Mouse (Mus musculus) forebrain, embryonic 11.5 days (tissue): ENCODE data around the gene Hivep2. TPM values are rescaled to one million over a fixed set of nuclear protein-coding genes. Genes with fewer than 3 reads are reported as not detected.

ENCODE experiments used
- ATAC-seq: fragments of 200-750 bp; cut with Nextera tagmentation; replicated peaks from 2 replicates; pipeline ENCODE4 v1.8.0; 2017; ENCODE audit warnings: moderate TSS enrichment; ENCODE audit not compliant: low FRiP score
- DNase-seq: peaks from one replicate; pipeline ENCODE4 v3.0.0-alpha.2; 2017; ENCODE audit warnings: low spot score
- H3K27ac ChIP-seq: fragments of 300-500 bp; sonication (generic); 2 replicates; pipeline ENCODE4 v1.5.1; 2014; ENCODE audit warnings: low read depth, low read length
- H3K27me3 ChIP-seq: fragments of 300-500 bp; sonication (generic); 2 replicates; pipeline ENCODE4 v1.6.1; 2014; ENCODE audit warnings: mild to moderate bottlenecking, low read length, mixed read lengths; ENCODE audit not compliant: control insufficient read depth, insufficient read depth
- H3K36me3 ChIP-seq: fragments of 300-500 bp; sonication (generic); 2 replicates; pipeline ENCODE4 v1.6.1; 2014; ENCODE audit warnings: mild to moderate bottlenecking, low read length, moderate library complexity, mixed read lengths; ENCODE audit not compliant: control insufficient read depth, insufficient read depth
- H3K4me1 ChIP-seq: fragments of 300-500 bp; sonication (generic); replicated peaks from 2 replicates; pipeline ENCODE4 v1.6.1; 2014; ENCODE audit warnings: low read length, mixed read lengths; ENCODE audit not compliant: control insufficient read depth, insufficient read depth
- H3K4me2 ChIP-seq: fragments of 300-500 bp; sonication (generic); 2 replicates; pipeline ENCODE4 v1.6.1; 2014; ENCODE audit warnings: low read depth, mild to moderate bottlenecking, low read length, moderate library complexity, mixed read lengths; ENCODE audit not compliant: severe bottlenecking
- H3K4me3 ChIP-seq: fragments of 300-500 bp; sonication (generic); 2 replicates; pipeline ENCODE4 v1.5.1; 2014; ENCODE audit warnings: low read depth, low read length
- H3K9ac ChIP-seq: fragments of 300-500 bp; sonication (generic); 2 replicates; pipeline ENCODE4 v1.6.1; 2014; ENCODE audit warnings: low read length
- H3K9me3 ChIP-seq: fragments of 300-500 bp; sonication (generic); 2 replicates; pipeline ENCODE4 v1.6.1; 2016; ENCODE audit warnings: low read length, mixed read lengths; ENCODE audit not compliant: control insufficient read depth
- WGBS: fragments of 180-500 bp; shearing (Covaris S2); extraction: QIAGEN DNeasy Blood & Tissue Kit; methylation state at CpG from one replicate; pipeline ENCODE4 v1.1.7; 2014; 5-methylcytosine and 5-hydroxymethylcytosine counted together
- polyA plus RNA-seq: library from polyadenylated mRNA; unstranded; fragments of >200 nt; fragmentation: Nextera tagmentation; extraction: Ambion mirVana; gene quantifications from 2 replicates; pipeline ENCODE4 v1.2.1, GENCODE M21; 2014

Hivep2 gene
- polyA plus RNA-seq, 1 experiment from 2014 or later: 4.7 TPM

GRCm38 (mm10) chr10:14054860-14055259 is 89.0 kb downstream of the Hivep2 start:
- no peaks in the 10 kb centered on the region for H3K9me3 ChIP-seq
- H3K4me2 ChIP-seq: no peak overlapping the region
- WGBS: 88% methylated on average over 4 of the region's 4 CpGs
- no peak overlapping the region for H3K9ac ChIP-seq
- H3K4me3 ChIP-seq: no peak overlapping the region
- H3K27ac ChIP-seq: 0 out of 2 replicates have a peak overlapping the region, but pooled peaks have one; percentile 12
- ATAC-seq (no peak), DNase-seq (no peak)
- no peaks in the 10 kb centered on the region for H3K36me3 ChIP-seq
- no peaks in the 10 kb centered on the region for H3K27me3 ChIP-seq
- H3K4me1 ChIP-seq: peaks cover 18% of the 10 kb centered on the region

GRCm38 (mm10) chr10:14055533-14055981 is 89.7 kb downstream of the Hivep2 start:
- 0 out of 2 replicates have a peak overlapping the region, but pooled peaks have one; percentile 12 for H3K27ac ChIP-seq
- ATAC-seq: peak; percentile 18; the same call in 1 of the 2 replicates
- no peak overlapping the region for H3K4me3 ChIP-seq
- WGBS: 31% methylated on average over 9 of the region's 9 CpGs
- no peak overlapping the region for H3K4me2 ChIP-seq
- no peak overlapping the region for H3K9ac ChIP-seq
- no peaks in the 10 kb centered on the region for H3K27me3 ChIP-seq
- no peaks in the 10 kb centered on the region for H3K9me3 ChIP-seq
- H3K4me1 ChIP-seq: peaks cover 18% of the 10 kb centered on the region
- no peaks in the 10 kb centered on the region for H3K36me3 ChIP-seq
- peak; percentile 55 for DNase-seq

GRCm38 (mm10) chr10:14056057-14056456 is 90.2 kb downstream of the Hivep2 start:
- Histone ChIP-seq H3K36me3 (no peaks in the 10 kb centered on the region), H3K4me1 (peaks cover 18% of the 10 kb centered on the region), H3K27me3 (no peaks in the 10 kb centered on the region), H3K9ac (no peak overlapping the region), H3K27ac (peak overlapping the region; percentile 57; the same call in 1 of the 2 replicates), H3K4me3 (no peak overlapping the region), H3K4me2 (no peak overlapping the region), H3K9me3 (no peaks in the 10 kb centered on the region)
- WGBS: 76% methylated on average over 4 of the region's 4 CpGs
- DNase-seq: no peak
- ATAC-seq: no peak; the same call in 1 of the 2 replicates

GRCm38 (mm10) chr10:14056584-14057451 is 90.9 kb downstream of the Hivep2 start:
- DNase-seq (peak; percentile 75), ATAC-seq (peak; percentile 90)
- Histone ChIP-seq H3K4me1 (peaks cover 18% of the 10 kb centered on the region), H3K27me3 (no peaks in the 10 kb centered on the region), H3K4me2 (no peak overlapping the region), H3K36me3 (no peaks in the 10 kb centered on the region), H3K9ac (peak overlapping the region; percentile 6; the same call in 1 of the 2 replicates), H3K27ac (peak overlapping the region; percentile 57; the same call in 1 of the 2 replicates), H3K9me3 (no peaks in the 10 kb centered on the region), H3K4me3 (no peak overlapping the region)
- 23% methylated on average over 8 of the region's 8 CpGs for WGBS

- H3K9me3 ChIP-seq: no peaks in the 10 kb centered on the region
- no peak overlapping the region for H3K27ac ChIP-seq
- H3K9ac ChIP-seq: no peak overlapping the region
- no peak overlapping the region for H3K4me3 ChIP-seq
- no peaks in the 10 kb centered on the region for H3K36me3 ChIP-seq
- 93% methylated on average over 11 of the region's 11 CpGs for WGBS
- ATAC-seq: no peak
- H3K4me1 ChIP-seq: peaks cover 18% of the 10 kb centered on the region
- H3K4me2 ChIP-seq: no peak overlapping the region
- no peaks in the 10 kb centered on the region for H3K27me3 ChIP-seq
- no peak for DNase-seq
Observed at GRCm38 (mm10) chr10:14057841-14058605, 92.1 kb downstream of the Hivep2 start.

GRCm38 (mm10) chr10:14058742-14059141 is 92.9 kb downstream of the Hivep2 start:
- Histone ChIP-seq H3K4me2 (no peak overlapping the region), H3K4me1 (peaks cover 18% of the 10 kb centered on the region), H3K27ac (no peak overlapping the region), H3K9me3 (no peaks in the 10 kb centered on the region), H3K9ac (no peak overlapping the region), H3K4me3 (no peak overlapping the region), H3K36me3 (no peaks in the 10 kb centered on the region), H3K27me3 (no peaks in the 10 kb centered on the region)
- no peak for DNase-seq
- WGBS: 86% methylated on average over 2 of the region's 2 CpGs
- no peak for ATAC-seq

GRCm38 (mm10) chr10:14059581-14059980 is 93.7 kb downstream of the Hivep2 start:
- peaks cover 18% of the 10 kb centered on the region for H3K4me1 ChIP-seq
- 95% methylated on average over 2 of the region's 2 CpGs for WGBS
- no peak for ATAC-seq
- H3K9me3 ChIP-seq: no peaks in the 10 kb centered on the region
- H3K36me3 ChIP-seq: no peaks in the 10 kb centered on the region
- DNase-seq: no peak
- H3K4me2 ChIP-seq: no peak overlapping the region
- no peaks in the 10 kb centered on the region for H3K27me3 ChIP-seq
- H3K9ac ChIP-seq: no peak overlapping the region
- no peak overlapping the region for H3K4me3 ChIP-seq
- no peak overlapping the region for H3K27ac ChIP-seq

- Histone ChIP-seq H3K27ac (no peak overlapping the region), H3K9me3 (no peaks in the 10 kb centered on the region), H3K9ac (no peak overlapping the region), H3K4me2 (no peak overlapping the region), H3K4me1 (peaks cover 17% of the 10 kb centered on the region), H3K4me3 (no peak overlapping the region), H3K36me3 (no peaks in the 10 kb centered on the region), H3K27me3 (no peaks in the 10 kb centered on the region)
- no peak for ATAC-seq
- 85% methylated on average over 2 of the region's 2 CpGs for WGBS
- DNase-seq: no peak
Observed at GRCm38 (mm10) chr10:14060302-14060701, 94.4 kb downstream of the Hivep2 start.
